Mouse (Mus musculus): ENCODE measurements around the gene Zranb3. TPM values are rescaled to one million over a fixed set of nuclear protein-coding genes. Genes with fewer than 3 reads are reported as not detected.
A peak's percentile ranks its signal among the peaks of the same experiment; 100 is the strongest.
"Not testable (repeated sequence)": the region's sequence is repeated elsewhere in the genome, so short reads cannot be mapped to it uniquely, and the experiment has no call there.

The Zranb3 gene
- polyA plus RNA-seq, 1 experiment from 2014 or later: 2.9 TPM

DNA sequence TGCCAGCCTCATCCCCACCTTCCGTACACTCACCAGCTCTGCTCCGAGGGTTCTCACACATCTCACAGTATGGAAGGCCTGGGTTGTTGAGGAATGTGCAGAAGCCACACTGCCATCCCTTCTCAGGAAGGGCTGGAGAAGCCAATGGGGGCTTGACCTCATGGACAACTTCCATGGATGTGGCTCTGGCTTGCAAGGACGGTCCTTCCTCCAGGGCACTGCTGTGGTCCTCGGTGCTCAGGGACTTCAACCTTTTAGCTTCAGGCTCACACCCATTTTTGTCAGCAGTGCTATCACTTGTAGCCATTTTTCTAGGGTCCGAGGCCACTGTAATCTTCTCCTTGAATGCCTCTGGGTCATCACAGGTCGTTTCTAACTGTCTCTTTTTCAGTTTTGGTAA, 126.7 kb downstream of the Zranb3 start:
- H3K27ac ChIP-seq: no peak overlapping the region
- no peak overlapping the region for H3K4me3 ChIP-seq
- no peaks in the 10 kb centered on the region for H3K27me3 ChIP-seq (replicated peaks)
- H3K4me2 ChIP-seq: no peak overlapping the region
- H3K4me1 ChIP-seq: no peaks in the 10 kb centered on the region
- no peak overlapping the region for H3K9ac ChIP-seq
- no peaks in the 10 kb centered on the region for H3K36me3 ChIP-seq (replicated peaks)
- 88% methylated on average over 6 of the region's 6 CpGs for WGBS
- H3K9me3 ChIP-seq: no peaks in the 10 kb centered on the region
- ATAC-seq (replicated peaks): no peak

GRCm38 (mm10) chr1:127975676-127976075, 127.2 kb downstream of the Zranb3 start:
- Histone ChIP-seq H3K36me3 (replicated peaks) (no peaks in the 10 kb centered on the region), H3K27me3 (replicated peaks) (no peaks in the 10 kb centered on the region), H3K9ac (no peak overlapping the region), H3K4me2 (no peak overlapping the region), H3K27ac (no peak overlapping the region), H3K9me3 (no peaks in the 10 kb centered on the region), H3K4me1 (no peaks in the 10 kb centered on the region), H3K4me3 (no peak overlapping the region)
- WGBS: 81% methylated on average over 2 of the region's 2 CpGs
- ATAC-seq (replicated peaks): no peak

DNA sequence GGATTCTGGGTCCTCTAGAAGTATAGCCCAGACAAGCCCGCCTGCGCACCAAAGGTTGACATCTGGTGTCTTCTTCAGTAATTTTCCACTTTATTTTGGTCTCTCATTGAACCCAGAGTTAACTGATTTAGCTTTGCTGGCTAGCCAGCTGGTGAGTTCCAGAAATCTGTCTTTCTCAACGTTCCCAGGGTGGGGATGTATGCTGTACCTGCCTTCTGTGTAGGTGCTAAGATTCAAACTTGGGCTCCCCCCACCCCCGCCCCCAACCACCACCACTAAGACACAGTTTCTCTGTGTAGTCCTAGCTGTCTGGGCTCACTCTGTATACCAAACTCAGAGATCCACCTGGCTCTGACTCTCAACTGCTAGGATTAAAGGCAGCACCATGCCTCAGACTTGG, 128.8 kb downstream of the Zranb3 start:
- Histone ChIP-seq H3K27me3 (replicated peaks) (no peaks in the 10 kb centered on the region), H3K4me2 (no peak overlapping the region), H3K27ac (no peak overlapping the region), H3K4me1 (no peaks in the 10 kb centered on the region), H3K36me3 (replicated peaks) (no peaks in the 10 kb centered on the region), H3K9ac (no peak overlapping the region), H3K9me3 (no peaks in the 10 kb centered on the region), H3K4me3 (no peak overlapping the region)
- WGBS: 93% methylated on average over 4 of the region's 4 CpGs
- ATAC-seq (replicated peaks): no peak

- Histone ChIP-seq H3K27ac (no peak overlapping the region), H3K27me3 (replicated peaks) (no peaks in the 10 kb centered on the region), H3K4me1 (no peaks in the 10 kb centered on the region), H3K4me3 (no peak overlapping the region), H3K4me2 (no peak overlapping the region), H3K9ac (no peak overlapping the region), H3K36me3 (replicated peaks) (no peaks in the 10 kb centered on the region), H3K9me3 (no peaks in the 10 kb centered on the region)
- no peak for ATAC-seq (replicated peaks)
- WGBS: 86% methylated on average over 4 of the region's 4 CpGs
Observed at GRCm38 (mm10) chr1:127970870-127971269, 132.0 kb downstream of the Zranb3 start.

- Histone ChIP-seq H3K27me3 (replicated peaks) (no peaks in the 10 kb centered on the region), H3K9ac (no peak overlapping the region), H3K4me2 (no peak overlapping the region), H3K27ac (no peak overlapping the region), H3K9me3 (no peaks in the 10 kb centered on the region), H3K4me3 (no peak overlapping the region), H3K4me1 (peaks cover 21% of the 10 kb centered on the region), H3K36me3 (replicated peaks) (no peaks in the 10 kb centered on the region)
- 98% methylated on average over 3 of the region's 3 CpGs for WGBS
- no peak for ATAC-seq (replicated peaks)
Observed at GRCm38 (mm10) chr1:127963326-127963725, 139.5 kb downstream of the Zranb3 start.

GRCm38 (mm10) chr1:127961140-127961539, 141.7 kb downstream of the Zranb3 start:
- no peak for ATAC-seq (replicated peaks)
- Histone ChIP-seq H3K4me1 (peaks cover 22% of the 10 kb centered on the region), H3K9ac (no peak overlapping the region), H3K27me3 (replicated peaks) (no peaks in the 10 kb centered on the region), H3K9me3 (no peaks in the 10 kb centered on the region), H3K27ac (no peak overlapping the region), H3K36me3 (replicated peaks) (no peaks in the 10 kb centered on the region), H3K4me3 (no peak overlapping the region), H3K4me2 (no peak overlapping the region)
- WGBS: 90% methylated on average over 1 of the region's 1 CpGs

DNA sequence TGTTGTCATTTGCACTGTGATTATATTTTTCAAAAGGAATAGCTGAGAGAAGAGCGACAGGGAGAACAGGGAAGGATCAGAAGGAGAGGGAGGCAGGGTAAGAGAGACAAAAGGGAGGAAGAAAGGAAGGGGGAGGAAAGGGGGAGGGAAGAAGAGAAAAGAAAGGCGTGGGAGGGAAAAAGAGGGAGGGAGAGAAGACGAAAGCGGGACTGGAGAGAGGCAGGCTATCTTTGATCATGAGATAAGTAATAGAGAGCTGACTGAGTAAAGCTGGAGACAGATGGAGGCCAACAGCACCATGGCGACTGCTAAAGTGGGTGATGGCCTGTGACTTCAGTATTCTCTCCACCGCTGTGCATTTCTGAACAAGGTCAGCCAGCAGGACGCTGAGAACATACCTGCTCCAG, 143.5 kb downstream of the Zranb3 start:
- Histone ChIP-seq H3K27ac (peak overlapping the region; percentile 79), H3K4me3 (no peak overlapping the region), H3K9me3 (no peaks in the 10 kb centered on the region), H3K4me2 (peak overlapping the region; percentile 33), H3K9ac (no peak overlapping the region; the same call in 1 of the 2 replicates), H3K27me3 (replicated peaks) (no peaks in the 10 kb centered on the region), H3K4me1 (peaks cover 22% of the 10 kb centered on the region), H3K36me3 (replicated peaks) (no peaks in the 10 kb centered on the region)
- WGBS: 7% methylated on average over 7 of the region's 7 CpGs
- peak; percentile 78 for ATAC-seq (replicated peaks)

DNA sequence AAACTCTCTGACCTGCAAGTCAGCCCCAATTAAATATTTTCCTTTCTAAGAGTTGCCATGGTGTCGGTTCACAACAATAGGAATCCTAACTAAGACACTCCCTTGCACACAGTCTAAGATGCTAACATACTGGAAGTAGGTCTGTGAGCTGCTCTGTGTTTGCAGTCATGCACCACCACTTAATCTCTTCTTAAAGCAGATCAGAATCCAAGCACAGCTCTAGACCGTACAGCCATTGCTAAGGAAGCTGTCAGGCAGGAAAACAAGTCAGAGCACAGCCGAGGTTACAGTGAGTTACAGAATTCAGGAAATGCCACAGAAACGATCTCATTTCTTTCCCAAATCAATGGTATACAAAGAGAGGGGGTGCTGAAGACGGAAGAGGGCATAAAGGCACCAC, 144.0 kb downstream of the Zranb3 start:
- Histone ChIP-seq H3K9me3 (no peaks in the 10 kb centered on the region), H3K9ac (no peak overlapping the region; the same call in 1 of the 2 replicates), H3K4me1 (peaks cover 22% of the 10 kb centered on the region), H3K27me3 (replicated peaks) (no peaks in the 10 kb centered on the region), H3K36me3 (replicated peaks) (no peaks in the 10 kb centered on the region), H3K4me2 (peak overlapping the region; percentile 33), H3K4me3 (no peak overlapping the region), H3K27ac (peak overlapping the region; percentile 79)
- 19% methylated on average over 5 of the region's 5 CpGs for WGBS
- ATAC-seq (replicated peaks): peak; percentile 85

DNA sequence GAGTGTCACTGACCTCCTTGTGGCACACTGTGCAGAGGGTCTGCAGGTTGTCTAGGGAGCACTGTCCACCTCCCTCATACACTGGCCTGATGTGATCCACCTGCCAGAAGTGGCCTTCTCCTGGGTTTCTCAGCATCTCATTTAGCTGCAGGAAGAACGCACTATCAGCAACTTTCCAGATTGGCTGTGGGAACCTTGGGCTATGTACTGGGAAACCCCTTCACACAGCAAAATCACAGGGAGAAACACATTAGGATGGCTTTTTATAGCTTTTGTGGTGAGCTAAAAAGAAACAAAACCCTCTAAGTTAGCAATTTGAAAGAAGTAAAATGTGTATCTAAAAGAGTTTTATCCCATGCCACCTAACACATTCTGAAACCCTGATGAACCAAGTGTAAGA, 146.3 kb downstream of the Zranb3 start:
- WGBS: 95% methylated on average over 1 of the region's 1 CpGs
- Histone ChIP-seq H3K36me3 (replicated peaks) (no peaks in the 10 kb centered on the region), H3K9me3 (no peaks in the 10 kb centered on the region), H3K27me3 (replicated peaks) (no peaks in the 10 kb centered on the region), H3K9ac (no peak overlapping the region), H3K4me2 (no peak overlapping the region), H3K4me1 (peaks cover 22% of the 10 kb centered on the region), H3K27ac (no peak overlapping the region), H3K4me3 (no peak overlapping the region)
- ATAC-seq (replicated peaks): no peak

- no peak overlapping the region for H3K27ac ChIP-seq
- 85% methylated on average over 4 of the region's 4 CpGs for WGBS
- no peak overlapping the region for H3K9ac ChIP-seq
- no peaks in the 10 kb centered on the region for H3K9me3 ChIP-seq
- H3K27me3 ChIP-seq (replicated peaks): no peaks in the 10 kb centered on the region
- peaks cover 15% of the 10 kb centered on the region for H3K4me1 ChIP-seq
- no peak overlapping the region for H3K4me3 ChIP-seq
- no peaks in the 10 kb centered on the region for H3K36me3 ChIP-seq (replicated peaks)
- no peak for ATAC-seq (replicated peaks)
- H3K4me2 ChIP-seq: no peak overlapping the region
Observed at GRCm38 (mm10) chr1:127954800-127955199, 148.0 kb downstream of the Zranb3 start.

DNA sequence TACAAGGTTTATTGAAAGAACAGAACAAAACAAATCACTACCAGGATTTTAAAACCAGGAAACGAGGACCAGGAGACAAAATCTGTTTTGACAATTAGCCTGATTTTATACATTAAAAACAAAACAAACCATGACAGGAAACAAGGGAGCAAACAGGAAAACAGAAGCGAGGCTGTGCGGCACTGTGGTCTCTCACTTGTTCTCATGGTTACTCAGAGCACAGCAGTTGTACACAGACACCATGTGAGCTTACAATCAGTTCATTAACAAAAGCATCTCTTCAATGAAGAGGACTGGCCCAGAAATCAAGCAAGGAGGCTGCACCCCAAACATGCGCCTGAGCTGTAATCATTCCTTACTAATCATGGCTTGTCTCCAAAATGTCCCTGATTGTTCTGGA, 148.6 kb downstream of the Zranb3 start:
- H3K4me2 ChIP-seq; H3K4me1 ChIP-seq; H3K36me3 ChIP-seq (replicated peaks); H3K4me3 ChIP-seq; H3K9me3 ChIP-seq; H3K27ac ChIP-seq; ATAC-seq (replicated peaks); H3K27me3 ChIP-seq (replicated peaks); H3K9ac ChIP-seq: not testable (repeated sequence)
- 79% methylated on average over 4 of the region's 4 CpGs for WGBS

- Histone ChIP-seq H3K4me1 (no peaks in the 10 kb centered on the region), H3K27ac (no peak overlapping the region), H3K27me3 (replicated peaks) (no peaks in the 10 kb centered on the region), H3K36me3 (replicated peaks) (no peaks in the 10 kb centered on the region), H3K9ac (no peak overlapping the region), H3K4me3 (no peak overlapping the region), H3K9me3 (no peaks in the 10 kb centered on the region), H3K4me2 (no peak overlapping the region)
- WGBS: 88% methylated on average over 4 of the region's 4 CpGs
- ATAC-seq (replicated peaks): no peak
Observed at GRCm38 (mm10) chr1:127952276-127952675, 150.6 kb downstream of the Zranb3 start.

DNA sequence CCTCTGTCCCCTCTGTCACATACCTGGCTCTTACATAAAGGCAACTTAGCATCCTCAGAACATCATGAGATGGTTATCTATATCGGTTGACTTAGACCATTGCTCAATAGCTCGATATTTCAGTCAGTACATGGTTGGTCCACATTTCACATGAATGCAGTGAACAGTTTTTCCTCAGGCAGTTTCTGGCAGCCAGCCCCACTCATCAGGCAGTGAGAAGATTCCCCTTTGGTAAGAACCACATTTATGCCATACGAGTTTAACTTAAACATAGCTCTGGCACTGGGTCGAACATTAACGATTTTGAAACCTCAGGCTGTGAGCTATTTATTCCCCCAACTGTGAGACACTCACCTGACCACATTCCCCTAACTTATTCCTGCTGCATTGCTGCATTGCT, 154.1 kb downstream of the Zranb3 start:
- H3K4me3 ChIP-seq: no peak overlapping the region
- no peak overlapping the region for H3K27ac ChIP-seq
- H3K4me2 ChIP-seq: no peak overlapping the region
- no peak overlapping the region for H3K9ac ChIP-seq
- no peaks in the 10 kb centered on the region for H3K27me3 ChIP-seq (replicated peaks)
- no peaks in the 10 kb centered on the region for H3K4me1 ChIP-seq
- no peak for ATAC-seq (replicated peaks)
- H3K9me3 ChIP-seq: no peaks in the 10 kb centered on the region
- peaks cover 6% of the 10 kb centered on the region; the same call in 1 of the 2 replicates for H3K36me3 ChIP-seq (replicated peaks)
- 92% methylated on average over 5 of the region's 5 CpGs for WGBS
